Mouse (Mus musculus) intestine, postnatal 0 days (tissue): ENCODE results near the gene Lmf1. TPM values are rescaled to one million over a fixed set of nuclear protein-coding genes. Genes with fewer than 3 reads are reported as not detected.

ENCODE experiments used
- ATAC-seq: fragments of 200-750 bp; cut with Nextera tagmentation; 2 replicates; pipeline ENCODE4 v1.8.0; 2017; ENCODE audit warnings: mild to moderate bottlenecking, moderate TSS enrichment, moderate library complexity
- H3K27ac ChIP-seq: fragments of 300-500 bp; sonication (generic); 2 replicates; pipeline ENCODE4 v1.5.1; 2014; ENCODE audit warnings: mild to moderate bottlenecking, low read depth, low read length, moderate library complexity
- H3K27me3 ChIP-seq: fragments of 300-500 bp; sonication (generic); replicated peaks from 2 replicates; pipeline ENCODE4 v1.6.1; 2014; ENCODE audit warnings: low read length, mixed read lengths; ENCODE audit not compliant: control insufficient read depth, insufficient read depth
- H3K36me3 ChIP-seq: fragments of 300-500 bp; sonication (generic); 2 replicates; pipeline ENCODE4 v1.6.1; 2014; ENCODE audit warnings: mild to moderate bottlenecking, moderate library complexity; ENCODE audit not compliant: control insufficient read depth, insufficient read depth
- H3K4me1 ChIP-seq: fragments of 300-500 bp; sonication (generic); replicated peaks from 2 replicates; pipeline ENCODE4 v1.6.1; 2014; ENCODE audit warnings: antibody characterized with exemption, low read length, mixed read lengths; ENCODE audit not compliant: control insufficient read depth, insufficient read depth
- H3K4me2 ChIP-seq: fragments of 300-500 bp; sonication (generic); replicated peaks from 2 replicates; pipeline ENCODE4 v1.6.1; 2014; ENCODE audit warnings: low read depth, mild to moderate bottlenecking, moderate library complexity
- H3K4me3 ChIP-seq: fragments of 300-500 bp; sonication (generic); 2 replicates; pipeline ENCODE4 v1.5.1; 2014; ENCODE audit warnings: low read depth, low read length
- H3K9ac ChIP-seq: fragments of 300-500 bp; sonication (generic); 2 replicates; pipeline ENCODE4 v1.6.1; 2014; ENCODE audit warnings: mild to moderate bottlenecking, low read depth, low read length
- H3K9me3 ChIP-seq: fragments of 300-500 bp; sonication (generic); 2 replicates; pipeline ENCODE4 v1.6.1; 2016; ENCODE audit warnings: mixed run types; ENCODE audit not compliant: control insufficient read depth
- CTCF ChIP-seq: sonication (generic); IDR thresholded peaks from 2 replicates; pipeline ENCODE4 v1.5.1; 2016; ENCODE audit warnings: low read depth, mild to moderate bottlenecking, control low read depth, antibody characterized with exemption, moderate library complexity
- WGBS: fragments of 180-500 bp; shearing (Covaris S2); extraction: QIAGEN DNeasy Blood & Tissue Kit; methylation state at CpG from one replicate; pipeline ENCODE4 v1.1.7; 2014; 5-methylcytosine and 5-hydroxymethylcytosine counted together
- polyA plus RNA-seq: library from polyadenylated mRNA; unstranded; fragments of >200 nt; fragmentation: Nextera tagmentation; extraction: Ambion mirVana; gene quantifications from 2 replicates; pipeline ENCODE4 v1.2.1, GENCODE M21; 2015

The Lmf1 gene
- polyA plus RNA-seq, 1 experiment from 2014 or later, result 16.5 TPM

DNA sequence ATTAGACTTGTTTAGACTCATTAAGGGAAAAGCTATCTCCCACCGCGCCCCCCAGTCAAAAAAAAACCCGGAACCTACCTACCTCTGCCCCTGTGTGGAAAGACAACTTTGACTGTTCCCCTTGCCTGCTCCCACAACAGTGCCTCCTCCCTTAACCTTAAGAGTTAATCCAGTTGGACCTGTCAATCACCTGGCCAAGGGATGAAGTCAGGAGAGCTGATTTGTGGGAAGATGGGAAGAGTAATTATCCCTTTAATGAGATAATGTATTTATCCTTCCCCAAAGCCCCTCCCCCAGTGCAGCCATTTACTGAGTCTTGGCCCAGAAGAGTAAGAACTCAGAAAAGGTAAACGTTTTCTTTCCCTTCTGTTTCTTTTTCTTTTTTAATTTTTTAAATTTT is 110.0 kb downstream of the Lmf1 start:
- H3K36me3 ChIP-seq, result no peaks in the 10 kb centered on the region
- 79% methylated on average over 4 of the region's 4 CpGs for WGBS
- H3K27ac ChIP-seq, result no peak overlapping the region
- TF ChIP-seq CTCF, result no peak
- H3K9me3 ChIP-seq, result no peaks in the 10 kb centered on the region
- H3K4me2 ChIP-seq, result no peak overlapping the region
- H3K4me3 ChIP-seq, result no peak overlapping the region
- H3K4me1 ChIP-seq, result no peaks in the 10 kb centered on the region
- 0 out of 2 replicates have a peak, but pooled peaks cover 4% of the 10 kb centered on the region for H3K27me3 ChIP-seq
- H3K9ac ChIP-seq, result no peak overlapping the region
- no peak for ATAC-seq

GRCm38 (mm10) chr17:25696263-25696662 is 117.4 kb downstream of the Lmf1 start:
- Histone ChIP-seq H3K4me3 (no peak overlapping the region), H3K27ac (no peak overlapping the region), H3K27me3 (0 out of 2 replicates have a peak, but pooled peaks cover 3% of the 10 kb centered on the region), H3K4me1 (no peaks in the 10 kb centered on the region), H3K9me3 (no peaks in the 10 kb centered on the region), H3K36me3 (no peaks in the 10 kb centered on the region), H3K9ac (no peak overlapping the region), H3K4me2 (no peak overlapping the region)
- peak; percentile 41; the same call in 1 of the 2 replicates for ATAC-seq
- WGBS, result 29% methylated on average over 1 of the region's 1 CpGs
- TF ChIP-seq CTCF, result no peak

- 0 out of 2 replicates have a peak, but pooled peaks have one; percentile 41 for ATAC-seq
- WGBS, result 13% methylated on average over 7 of the region's 7 CpGs
- no peaks in the 10 kb centered on the region for H3K4me1 ChIP-seq
- TF ChIP-seq CTCF, result peak; percentile 91
- H3K36me3 ChIP-seq, result no peaks in the 10 kb centered on the region
- H3K4me3 ChIP-seq, result no peak overlapping the region
- 0 out of 2 replicates have a peak, but pooled peaks cover 3% of the 10 kb centered on the region for H3K27me3 ChIP-seq
- no peak overlapping the region for H3K9ac ChIP-seq
- no peaks in the 10 kb centered on the region for H3K9me3 ChIP-seq
- no peak overlapping the region for H3K27ac ChIP-seq
- no peak overlapping the region for H3K4me2 ChIP-seq
Observed at GRCm38 (mm10) chr17:25698446-25698845, 119.6 kb downstream of the Lmf1 start.

DNA sequence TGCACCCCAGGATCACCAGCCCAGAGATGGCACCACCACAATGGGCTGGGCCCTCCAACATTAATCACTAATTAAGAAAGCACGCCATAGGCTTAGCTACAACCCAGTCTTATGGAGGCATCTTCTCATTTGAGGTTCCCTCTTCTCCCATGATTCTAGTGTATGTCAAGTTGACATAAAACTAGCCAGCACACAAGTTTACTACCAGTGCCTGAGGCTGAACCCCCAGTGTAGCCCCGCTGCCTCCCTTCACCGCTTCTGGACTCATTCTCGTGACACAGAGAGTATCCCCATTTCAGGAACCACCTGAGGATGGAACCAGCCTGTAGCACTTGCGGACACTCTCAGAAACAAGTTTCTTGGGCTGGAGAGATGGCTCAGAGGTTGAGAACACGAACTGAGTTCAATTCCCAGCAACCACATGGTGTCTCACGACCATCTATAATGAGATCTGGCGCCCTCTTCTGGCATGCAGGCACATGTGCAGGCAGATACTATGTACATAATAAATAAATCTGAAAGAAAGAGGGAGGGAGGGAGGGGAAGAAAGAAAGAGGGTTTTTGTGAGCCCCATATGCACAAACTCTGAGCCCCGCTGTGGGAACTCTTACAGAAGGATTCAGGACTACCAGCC is 122.1 kb downstream of the Lmf1 start:
- H3K9me3 ChIP-seq, result no peaks in the 10 kb centered on the region

GRCm38 (mm10) chr17:25709994-25710393 is 131.1 kb downstream of the Lmf1 start:
- Histone ChIP-seq H3K4me1 (no peaks in the 10 kb centered on the region), H3K36me3 (no peaks in the 10 kb centered on the region), H3K27ac (no peak overlapping the region), H3K4me3 (no peak overlapping the region), H3K9me3 (no peaks in the 10 kb centered on the region), H3K27me3 (no peaks in the 10 kb centered on the region), H3K4me2 (no peak overlapping the region), H3K9ac (no peak overlapping the region)
- TF ChIP-seq CTCF, result no peak
- ATAC-seq, result no peak
- WGBS, result 92% methylated on average over 2 of the region's 2 CpGs

More for the DNA sequence above, 122.1 kb downstream of the Lmf1 start:
- WGBS, result 61% methylated on average over 9 of the region's 9 CpGs
- Histone ChIP-seq H3K4me2 (no peak overlapping the region), H3K36me3 (no peaks in the 10 kb centered on the region), H3K4me1 (no peaks in the 10 kb centered on the region), H3K4me3 (no peak overlapping the region), H3K27me3 (0 out of 2 replicates have a peak, but pooled peaks cover 3% of the 10 kb centered on the region), H3K27ac (no peak overlapping the region), H3K9ac (no peak overlapping the region)
- TF ChIP-seq CTCF, result peak; percentile 57
- no peak for ATAC-seq

DNA sequence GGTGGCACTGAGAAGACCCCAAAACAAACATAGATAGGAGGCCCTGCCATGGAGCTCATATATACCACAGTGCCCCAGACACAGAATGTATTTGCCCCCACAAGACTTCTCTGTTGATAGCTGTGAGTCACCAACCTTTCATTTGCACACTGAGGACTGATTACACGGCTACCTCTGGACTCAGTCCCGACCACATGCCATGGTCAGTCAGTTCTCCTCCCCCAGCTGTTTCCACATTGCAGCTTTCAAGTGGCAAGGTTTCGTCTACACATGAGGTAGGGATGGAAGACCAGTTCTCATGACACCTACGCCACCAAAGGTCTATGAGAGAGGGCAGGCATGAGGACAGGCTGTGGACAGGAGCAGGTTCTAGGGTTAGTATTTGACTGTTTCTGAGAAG is 132.3 kb downstream of the Lmf1 start:
- no peak for TF ChIP-seq CTCF
- Histone ChIP-seq H3K9ac (no peak overlapping the region), H3K4me1 (no peaks in the 10 kb centered on the region), H3K4me2 (no peak overlapping the region), H3K27ac (no peak overlapping the region), H3K9me3 (no peaks in the 10 kb centered on the region), H3K27me3 (peaks cover under 1% of the 10 kb centered on the region; the same call in 1 of the 2 replicates), H3K36me3 (no peaks in the 10 kb centered on the region), H3K4me3 (no peak overlapping the region)
- no peak for ATAC-seq
- 71% methylated on average over 4 of the region's 4 CpGs for WGBS

Other genes starting within 250 kb of the Lmf1 start
- 0.10 and 0.20 TPM in 2 replicates for gene Tpsab1, start 233.5 kb upstream of the Lmf1 start, polyA plus RNA-seq
- gene Tpsb2, start 212.8 kb upstream of the Lmf1 start, polyA plus RNA-seq, result 6.7 and 7.8 TPM in 2 replicates
- 11.0 and 13.3 TPM in 2 replicates for gene Tpsg1, start 209.8 kb upstream of the Lmf1 start, polyA plus RNA-seq
- gene Cacna1h, start 145.3 kb upstream of the Lmf1 start, polyA plus RNA-seq, result 1.7 and 1.9 TPM in 2 replicates
- gene Tekt4, start 124.5 kb upstream of the Lmf1 start, polyA plus RNA-seq, result not detected in 2 replicates
- gene Sstr5, start 81.8 kb upstream of the Lmf1 start, polyA plus RNA-seq, result 0.64 and 0.77 TPM in 2 replicates
- gene Sox8, start 8.4 kb upstream of the Lmf1 start, polyA plus RNA-seq, result 1.7 and 2.5 TPM in 2 replicates
- 0.92 and 0.95 TPM in 2 replicates for gene Gng13, start 138.1 kb downstream of the Lmf1 start, polyA plus RNA-seq
- 4.3 and 6.1 TPM in 2 replicates for gene Chtf18, start 148.3 kb downstream of the Lmf1 start, polyA plus RNA-seq
- gene Rpusd1, start 148.6 kb downstream of the Lmf1 start, polyA plus RNA-seq, result 6.7 and 7.2 TPM in 2 replicates
- gene Mslnl, start 157.0 kb downstream of the Lmf1 start, polyA plus RNA-seq, result not detected in 2 replicates
- gene Msln, start 175.3 kb downstream of the Lmf1 start, polyA plus RNA-seq, result 48.2 and 57.0 TPM in 2 replicates
- gene Narfl, start 194.7 kb downstream of the Lmf1 start, polyA plus RNA-seq, result 20.2 and 21.7 TPM in 2 replicates
- gene Haghl, start 206.6 kb downstream of the Lmf1 start, polyA plus RNA-seq, result 28.2 and 31.4 TPM in 2 replicates
- 0.09 and 0.18 TPM in 2 replicates for gene Ccdc78, start 207.5 kb downstream of the Lmf1 start, polyA plus RNA-seq
- 127 and 129 TPM in 2 replicates for gene Fam173a, start 213.8 kb downstream of the Lmf1 start, polyA plus RNA-seq
- gene AC134908.4, start 216.6 kb downstream of the Lmf1 start, polyA plus RNA-seq, result not detected in 2 replicates
- gene Metrn, start 218.1 kb downstream of the Lmf1 start, polyA plus RNA-seq, result 21.4 and 23.5 TPM in 2 replicates
- 1.1 and 1.5 TPM in 2 replicates for gene Fbxl16, start 230.0 kb downstream of the Lmf1 start, polyA plus RNA-seq
- gene Wdr24, start 244.5 kb downstream of the Lmf1 start, polyA plus RNA-seq, result 9.6 and 10.2 TPM in 2 replicates
- 22.7 and 23.0 TPM in 2 replicates for gene Jmjd8, start 249.8 kb downstream of the Lmf1 start, polyA plus RNA-seq